Mouse (Mus musculus) layer of hippocampus, adult 8-10 months (tissue): ENCODE measurements around the gene Obscn. TPM values are rescaled to one million over a fixed set of nuclear protein-coding genes. Genes with fewer than 3 reads are reported as not detected.

ENCODE experiments used
- DNase-seq, 2 experiments: peaks; one replicate each; pipeline ENCODE4 v3.0.0; 2022; ENCODE audit warnings: low spot score in 2 of 2
- total RNA-seq, 4 experiments: library from RNA; stranded (reverse); gene quantifications; 2 replicates each; pipeline ENCODE4 v1.2.4; 2022

Obscn gene
- total RNA-seq, 4 experiments from 2014 or later, result 1.2 to 1.9 (median 1.5) TPM

- no peak for DNase-seq
These were observed 152.4 kb downstream of the Obscn start for GRCm38 (mm10) chr11:58983691-58984341.

DNA sequence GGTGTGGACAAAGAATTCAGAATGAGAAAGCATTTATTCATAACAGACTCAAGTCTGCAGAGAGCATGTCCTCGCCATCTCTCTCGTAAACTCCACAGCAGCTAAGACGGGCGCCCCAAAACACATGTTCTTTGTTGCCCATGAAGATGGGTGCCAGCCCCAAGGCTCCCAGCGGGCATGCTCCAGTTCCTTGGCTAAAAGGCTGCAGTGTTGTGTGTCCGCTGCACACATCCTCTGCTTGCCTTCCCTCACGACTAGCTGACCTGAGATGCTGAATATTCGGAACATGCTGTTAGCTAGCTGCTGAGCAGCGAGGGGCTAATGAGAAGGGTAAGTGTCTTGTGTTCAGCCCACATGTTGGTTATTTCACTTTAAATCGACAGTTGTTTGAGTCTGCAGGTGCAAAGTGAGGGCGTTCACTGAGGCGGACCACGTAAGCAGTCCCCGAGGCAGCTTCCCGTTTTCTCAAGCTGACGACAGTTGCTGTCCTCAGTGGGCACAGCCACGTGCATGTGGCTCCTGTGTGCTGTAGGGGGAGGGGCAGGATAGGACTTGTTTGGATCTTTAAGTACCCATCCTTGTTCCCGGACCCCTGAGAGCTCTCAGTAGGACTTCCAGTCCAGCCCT is 153.6 kb downstream of the Obscn start:
- DNase-seq, result no peak

GRCm38 (mm10) chr11:58981541-58982447 is 154.4 kb downstream of the Obscn start:
- peak; percentile 62 to 77 for DNase-seq

GRCm38 (mm10) chr11:58980381-58980990 is 155.7 kb downstream of the Obscn start:
- DNase-seq, result no peak

- no peak for DNase-seq
These were observed 156.5 kb downstream of the Obscn start for GRCm38 (mm10) chr11:58979661-58980060.

- no peak for DNase-seq
These were observed 157.0 kb downstream of the Obscn start for GRCm38 (mm10) chr11:58979183-58979582.

GRCm38 (mm10) chr11:58978706-58979030 is 157.5 kb downstream of the Obscn start:
- DNase-seq, result no peak

DNA sequence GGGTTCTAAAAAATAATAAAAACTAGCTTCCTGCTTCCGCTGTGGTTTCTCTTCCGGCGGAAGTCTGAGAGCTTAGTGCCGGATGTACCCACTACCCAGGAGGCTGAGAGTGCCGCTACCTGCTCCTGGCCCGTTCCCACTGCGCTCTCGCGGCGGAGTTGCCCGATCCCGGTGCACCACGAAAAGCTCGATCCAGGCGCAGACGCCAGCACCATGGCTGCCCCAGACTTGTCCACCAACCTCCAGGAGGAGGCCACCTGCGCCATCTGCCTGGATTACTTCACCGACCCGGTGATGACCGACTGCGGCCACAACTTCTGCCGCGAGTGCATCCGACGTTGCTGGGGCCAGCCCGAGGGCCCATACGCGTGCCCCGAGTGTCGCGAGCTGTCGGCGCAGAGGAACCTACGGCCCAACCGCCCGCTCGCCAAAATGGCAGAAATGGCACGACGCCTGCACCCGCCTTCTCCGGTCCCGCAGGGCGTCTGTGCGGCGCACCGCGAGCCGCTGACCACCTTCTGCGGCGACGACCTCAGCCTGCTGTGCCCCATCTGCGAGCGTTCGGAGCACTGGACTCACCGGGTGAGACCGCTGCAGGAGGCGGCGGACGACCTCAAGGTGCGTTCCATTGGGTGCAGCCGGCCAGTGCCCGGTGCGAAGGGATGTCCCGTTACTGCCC is 158.0 kb downstream of the Obscn start, which contains the start of gene Trim11:
Gene Trim11 (plus strand): TSS at position 67 of the 679 bp plus-strand sequence.
- no peak for DNase-seq

GRCm38 (mm10) chr11:58977607-58978026 is 158.6 kb downstream of the Obscn start:
- DNase-seq, result no peak

DNA sequence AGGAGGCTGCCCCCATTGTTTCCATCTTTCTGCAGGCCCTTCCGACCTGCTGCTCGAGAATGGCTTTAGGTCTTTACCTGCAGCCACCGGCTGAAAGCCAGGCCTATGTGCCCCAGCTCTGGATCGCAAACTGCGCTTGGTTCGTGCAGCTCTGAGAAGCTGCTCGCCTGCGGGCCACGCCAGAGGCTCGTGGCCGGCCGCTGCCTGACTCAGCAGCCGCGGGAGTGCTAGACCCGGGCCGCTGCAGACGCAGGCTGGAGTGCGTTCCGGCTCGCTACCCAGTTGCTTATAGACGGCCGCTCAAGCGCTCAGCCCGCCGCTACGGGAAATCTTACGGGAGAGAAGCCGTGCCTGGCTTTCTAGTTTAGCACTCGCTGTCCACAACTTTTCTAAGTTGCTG is 159.1 kb downstream of the Obscn start:
- DNase-seq, result no peak

GRCm38 (mm10) chr11:58974414-58974813 is 161.8 kb downstream of the Obscn start:
- DNase-seq, result no peak

DNA sequence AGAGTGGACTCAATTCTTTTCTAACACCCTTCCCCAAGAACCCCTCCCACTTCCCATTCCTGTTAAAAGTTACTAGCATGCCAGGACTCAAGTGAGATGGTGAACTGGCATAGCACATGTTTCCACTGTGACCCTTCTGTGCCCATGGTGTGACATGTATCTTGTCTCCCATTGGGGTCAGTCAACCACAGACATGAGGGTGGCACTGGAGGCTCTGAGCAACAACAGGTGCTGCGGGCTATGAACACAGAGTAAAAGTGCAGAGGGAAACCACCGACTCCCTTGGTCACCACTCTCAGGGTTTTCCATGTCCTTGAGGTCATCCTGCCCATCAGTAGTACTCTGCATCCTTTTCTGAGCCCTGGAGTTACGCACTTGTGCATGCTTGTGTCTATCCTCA is 164.4 kb downstream of the Obscn start:
- DNase-seq, result no peak

DNA sequence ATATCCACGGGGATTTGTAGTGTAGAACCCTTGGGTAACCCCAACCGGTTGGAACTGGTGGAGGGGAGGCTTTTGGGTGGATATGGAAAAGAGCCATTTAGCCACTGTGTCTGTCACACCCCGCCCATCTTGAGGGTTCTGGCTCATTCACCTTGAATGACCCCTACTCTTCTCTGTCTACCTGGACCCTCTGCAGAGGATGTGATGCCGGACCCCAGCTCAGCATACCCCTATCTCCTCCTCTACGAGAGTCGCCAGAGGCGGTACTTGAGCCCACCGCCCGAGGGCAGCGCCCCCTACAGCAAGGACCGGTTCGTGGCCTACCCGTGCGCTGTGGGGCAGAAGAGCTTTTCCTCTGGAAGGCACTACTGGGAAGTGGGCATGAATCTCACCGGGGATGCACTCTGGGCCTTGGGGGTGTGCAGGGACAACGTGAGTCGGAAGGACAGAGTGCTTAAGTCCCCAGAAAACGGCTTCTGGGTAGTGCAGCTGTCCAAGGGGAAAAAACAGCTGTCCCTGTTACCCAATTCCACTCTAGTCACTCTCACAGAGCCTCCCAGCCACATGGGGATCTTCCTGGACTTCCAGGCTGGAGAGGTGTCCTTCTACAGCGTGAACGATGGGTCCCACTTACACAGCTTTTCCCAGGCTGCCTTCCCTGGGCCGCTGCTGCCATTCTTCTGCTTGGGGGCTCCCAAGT is 165.2 kb downstream of the Obscn start:
- DNase-seq, result no peak

DNA sequence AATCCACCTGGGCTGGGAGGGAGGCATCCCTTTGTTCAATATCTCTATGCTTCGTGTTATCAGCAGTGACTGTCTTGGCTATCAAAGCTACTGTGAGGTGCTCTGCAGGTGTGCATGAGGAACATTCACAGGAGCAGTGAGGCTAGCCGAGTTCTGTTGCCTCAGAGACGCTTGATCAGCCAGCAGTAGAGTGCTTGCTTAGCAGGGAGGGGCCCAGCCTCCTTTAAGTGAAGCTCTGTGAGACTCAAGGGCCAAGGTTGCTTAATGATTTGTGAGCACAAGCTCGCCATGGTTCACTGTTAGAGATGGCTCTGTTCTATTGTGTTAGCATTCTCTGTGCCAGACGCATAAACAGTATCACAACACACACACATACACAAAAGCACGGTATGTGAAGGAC is 166.5 kb downstream of the Obscn start:
- no peak for DNase-seq

DNA sequence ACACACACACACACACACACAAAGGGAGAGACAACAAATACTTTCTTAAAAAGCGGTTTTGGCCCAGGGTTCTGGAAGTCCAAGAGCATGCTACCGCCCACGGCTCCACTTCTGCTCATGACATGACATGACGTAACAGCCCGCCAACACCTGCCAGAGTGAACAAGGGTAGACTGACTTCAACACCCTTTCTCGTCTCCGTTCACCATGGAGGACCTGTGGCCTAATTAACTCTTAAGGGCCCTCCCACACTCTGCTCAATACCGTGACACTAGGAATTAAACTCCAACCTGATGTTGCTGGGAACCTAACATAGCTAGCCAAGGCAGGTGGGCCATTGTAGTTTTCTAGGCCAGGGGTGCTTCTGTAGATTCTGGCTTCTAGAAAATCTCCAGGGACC is 167.2 kb downstream of the Obscn start:
- DNase-seq, result no peak

DNA sequence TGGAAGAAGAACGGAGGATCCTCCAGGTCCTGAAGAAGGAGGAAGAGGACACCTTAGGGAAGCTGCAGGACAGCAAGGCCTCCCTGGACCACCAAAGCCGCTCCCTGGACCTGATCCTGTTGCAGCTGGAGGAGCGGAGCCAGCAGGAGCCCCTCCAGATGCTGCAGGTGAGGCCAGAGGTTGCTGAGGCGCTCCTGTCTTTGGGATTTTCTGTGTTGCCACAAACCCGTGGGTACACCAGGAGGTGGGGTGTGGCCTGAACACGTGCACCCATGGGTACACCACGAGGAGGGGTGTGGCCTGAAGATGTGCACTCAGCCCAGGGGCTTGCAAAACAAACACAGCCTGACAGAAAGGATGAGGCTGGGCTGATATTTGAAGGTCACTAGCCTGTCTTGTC is 167.7 kb downstream of the Obscn start:
- no peak for DNase-seq

DNA sequence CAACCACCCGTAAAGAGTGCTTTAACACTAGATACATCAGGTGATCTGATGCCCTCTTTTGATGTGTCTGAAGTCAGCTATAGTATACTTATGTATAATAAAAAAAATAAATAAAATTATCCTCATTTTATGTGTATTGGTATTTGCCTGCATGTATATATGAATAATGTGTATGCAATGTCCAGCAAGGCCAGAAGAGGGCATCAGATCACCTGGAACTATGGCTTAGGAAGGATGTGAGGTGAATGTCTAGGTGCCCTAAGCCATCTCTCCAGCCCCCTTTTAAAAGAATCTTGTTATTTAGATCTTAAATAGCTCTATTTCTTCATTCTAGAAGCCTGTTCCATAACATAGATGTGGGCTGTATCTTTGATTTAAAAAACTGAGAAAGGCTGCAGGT is 168.9 kb downstream of the Obscn start:
- DNase-seq, result no peak

DNA sequence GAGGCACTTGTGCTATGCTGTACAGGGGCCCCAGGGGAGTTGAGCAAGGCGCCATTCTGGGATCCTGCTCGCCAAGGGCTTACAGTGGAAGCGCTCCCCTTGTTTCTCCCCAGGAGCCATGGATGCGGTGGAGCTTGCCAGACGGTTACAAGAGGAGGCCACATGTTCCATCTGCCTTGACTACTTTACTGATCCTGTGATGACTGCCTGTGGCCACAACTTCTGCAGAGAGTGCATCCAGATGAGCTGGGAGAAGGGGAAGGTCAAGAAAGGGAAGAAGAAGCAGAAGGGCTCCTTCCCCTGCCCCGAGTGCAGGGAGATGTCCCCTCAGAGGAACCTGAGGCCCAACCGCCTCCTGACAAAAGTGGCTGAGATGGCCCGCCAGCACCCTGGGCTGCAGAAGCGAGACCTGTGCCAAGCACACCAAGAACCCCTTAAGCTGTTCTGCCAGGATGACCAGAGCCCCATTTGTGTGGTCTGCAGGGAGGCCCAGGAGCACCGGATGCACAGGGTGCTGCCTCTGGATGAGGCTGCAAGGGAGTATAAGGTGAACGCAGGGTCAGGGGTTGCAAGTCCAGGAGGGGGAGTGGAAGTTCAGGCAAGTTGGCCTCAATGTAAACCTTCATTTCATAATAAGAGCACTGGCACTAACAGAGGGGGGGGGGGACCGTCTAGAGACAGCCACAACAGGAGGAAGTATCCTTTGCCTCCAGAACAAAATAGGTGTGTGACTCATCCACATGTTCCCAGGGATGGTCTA is 171.0 kb downstream of the Obscn start:
- no peak for DNase-seq

- DNase-seq, result no peak
These were observed 172.0 kb downstream of the Obscn start for GRCm38 (mm10) chr11:58964216-58964615.

GRCm38 (mm10) chr11:58963543-58963942 is 172.7 kb downstream of the Obscn start:
- no peak for DNase-seq
